Mouse (Mus musculus) neural tube, embryonic 14.5 days (tissue): ENCODE measurements around the gene Mapkap1. TPM values are rescaled to one million over a fixed set of nuclear protein-coding genes. Genes with fewer than 3 reads are reported as not detected.
"Not testable (repeated sequence)": the region's sequence is repeated elsewhere in the genome, so short reads cannot be mapped to it uniquely, and the experiment has no call there.

Experiments
- ATAC-seq: fragments of 200-750 bp; cut with Nextera tagmentation; 2 replicates; pipeline ENCODE4 v1.8.0; 2017; ENCODE audit warnings: low read depth, mild to moderate bottlenecking, moderate TSS enrichment, moderate library complexity
- H3K27ac ChIP-seq: fragments of 300-500 bp; sonication (generic); 2 replicates; pipeline ENCODE4 v1.5.1; 2014; ENCODE audit warnings: low read depth, mild to moderate bottlenecking, control low read depth, low read length, moderate library complexity, mixed read lengths
- H3K27me3 ChIP-seq: fragments of 300-500 bp; sonication (generic); 2 replicates; pipeline ENCODE4 v1.6.1; 2014; ENCODE audit warnings: low read length; ENCODE audit not compliant: control insufficient read depth, insufficient read depth
- H3K36me3 ChIP-seq: fragments of 300-500 bp; sonication (generic); 2 replicates; pipeline ENCODE4 v1.6.1; 2014; ENCODE audit warnings: low read length, mixed read lengths; ENCODE audit not compliant: control insufficient read depth, insufficient read depth
- H3K4me1 ChIP-seq: fragments of 300-500 bp; sonication (generic); 2 replicates; pipeline ENCODE4 v1.6.1; 2014; ENCODE audit warnings: low read length; ENCODE audit not compliant: control insufficient read depth, insufficient read depth
- H3K4me2 ChIP-seq: fragments of 300-500 bp; sonication (generic); 2 replicates; pipeline ENCODE4 v1.6.1; 2014; ENCODE audit warnings: mild to moderate bottlenecking, low read depth, low read length, control low read depth
- H3K4me3 ChIP-seq: fragments of 300-500 bp; sonication (generic); 2 replicates; pipeline ENCODE4 v1.5.1; 2014; ENCODE audit warnings: low read depth, low read length, control low read depth, mixed read lengths
- H3K9ac ChIP-seq: fragments of 300-500 bp; sonication (generic); replicated peaks from 2 replicates; pipeline ENCODE4 v1.6.1; 2014; ENCODE audit warnings: low read depth, mild to moderate bottlenecking, control low read depth, low read length, mixed read lengths
- H3K9me3 ChIP-seq: fragments of 300-500 bp; sonication (generic); 2 replicates; pipeline ENCODE4 v1.6.1; 2016; ENCODE audit warnings: low read length; ENCODE audit not compliant: control insufficient read depth
- WGBS: fragments of 180-500 bp; shearing (Covaris S2); extraction: QIAGEN DNeasy Blood & Tissue Kit; methylation state at CpG from one replicate; pipeline ENCODE4 v1.1.7; 2014; 5-methylcytosine and 5-hydroxymethylcytosine counted together
- polyA plus RNA-seq: library from polyadenylated mRNA; unstranded; fragments of >200 nt; fragmentation: Nextera tagmentation; extraction: Ambion mirVana; gene quantifications from 2 replicates; pipeline ENCODE4 v1.2.1, GENCODE M21; 2014

The Mapkap1 gene
- polyA plus RNA-seq, 1 experiment from 2014 or later: 91.5 TPM

DNA sequence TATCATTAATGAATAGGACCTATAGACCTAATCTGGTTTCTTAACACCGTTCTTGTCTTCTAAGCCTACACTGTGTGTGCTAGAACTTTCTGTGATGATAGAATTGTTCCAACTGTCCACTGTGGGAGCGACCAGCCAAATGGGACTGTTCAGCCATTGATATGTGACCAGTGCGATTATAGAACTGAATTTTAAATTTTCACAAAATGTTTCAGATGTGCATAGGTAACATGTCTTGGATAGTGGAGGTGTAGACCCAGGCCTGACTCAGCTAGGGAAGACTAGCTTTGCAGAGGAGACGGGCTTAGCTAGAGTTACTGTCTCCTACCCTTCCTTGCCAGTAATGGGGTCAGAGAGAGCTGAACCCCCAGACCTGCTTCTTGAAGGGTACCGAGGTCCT lies 62.8 kb downstream of the Mapkap1 start:
- Histone ChIP-seq H3K4me1 (no peaks in the 10 kb centered on the region), H3K27ac (no peak overlapping the region), H3K27me3 (no peaks in the 10 kb centered on the region), H3K9ac (no peak overlapping the region), H3K36me3 (no peaks in the 10 kb centered on the region), H3K9me3 (no peaks in the 10 kb centered on the region), H3K4me2 (no peak overlapping the region), H3K4me3 (no peak overlapping the region)
- no peak for ATAC-seq
- WGBS: 97% methylated on average over 5 of the region's 5 CpGs

- Histone ChIP-seq H3K4me3 (no peak overlapping the region), H3K27me3 (no peaks in the 10 kb centered on the region), H3K27ac (no peak overlapping the region), H3K4me1 (no peaks in the 10 kb centered on the region), H3K36me3 (no peaks in the 10 kb centered on the region), H3K9ac (no peak overlapping the region), H3K9me3 (no peaks in the 10 kb centered on the region), H3K4me2 (no peak overlapping the region)
- WGBS: 44% methylated on average over 3 of the region's 3 CpGs
- ATAC-seq: no peak
Observed at GRCm38 (mm10) chr2:34473775-34474174, 67.2 kb downstream of the Mapkap1 start.

DNA sequence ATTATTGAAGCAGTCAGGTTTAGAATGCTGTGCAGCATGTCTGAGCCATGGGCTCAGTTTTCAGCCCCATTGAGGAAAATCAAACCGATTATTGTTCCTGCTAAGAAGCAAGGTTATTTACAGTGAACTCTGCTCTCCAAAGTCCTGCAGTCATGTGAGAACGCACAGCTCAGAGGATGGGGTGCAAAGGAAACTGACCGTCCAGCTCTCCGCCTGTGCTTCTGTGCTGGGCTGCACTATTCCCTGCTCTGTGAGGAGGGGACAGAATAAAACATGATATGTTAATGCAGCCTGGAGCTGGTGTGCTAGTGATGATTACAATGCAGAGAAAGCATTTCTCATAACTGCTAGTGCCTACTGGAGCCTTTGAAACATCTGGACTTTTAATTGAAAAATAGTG lies 74.8 kb downstream of the Mapkap1 start:
- no peaks in the 10 kb centered on the region for H3K27me3 ChIP-seq
- 16% methylated on average over 4 of the region's 4 CpGs for WGBS
- no peak overlapping the region for H3K9ac ChIP-seq
- H3K4me2 ChIP-seq: no peak overlapping the region
- H3K4me1 ChIP-seq: peaks cover 7% of the 10 kb centered on the region; the same call in 1 of the 2 replicates
- H3K27ac ChIP-seq: peak overlapping the region; percentile 3; the same call in 1 of the 2 replicates
- no peaks in the 10 kb centered on the region for H3K9me3 ChIP-seq
- H3K36me3 ChIP-seq: no peaks in the 10 kb centered on the region
- H3K4me3 ChIP-seq: no peak overlapping the region
- ATAC-seq: no peak

- no peaks in the 10 kb centered on the region for H3K9me3 ChIP-seq
- WGBS: 49% methylated on average over 3 of the region's 3 CpGs
Observed at GRCm38 (mm10) chr2:34482102-34482501, 75.5 kb downstream of the Mapkap1 start.

DNA sequence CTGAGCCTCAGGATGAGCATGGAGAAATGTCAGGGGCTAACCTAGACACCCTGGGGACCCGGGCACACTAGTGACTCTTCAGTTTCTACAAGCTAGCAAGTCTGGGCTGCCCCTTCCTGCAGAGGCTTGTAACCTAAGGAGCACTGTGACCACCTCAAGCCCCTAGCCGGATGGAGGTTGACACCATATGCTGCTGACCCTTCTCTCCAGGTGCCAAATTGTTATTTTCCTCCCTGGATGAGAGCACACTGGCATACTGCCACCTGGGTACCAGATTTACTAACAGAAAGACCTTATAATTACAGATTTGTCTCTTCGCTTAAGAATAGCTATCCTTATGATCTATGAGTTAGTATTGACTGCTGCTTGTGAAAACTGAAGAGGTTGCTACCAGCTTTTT lies 76.0 kb downstream of the Mapkap1 start:
- H3K36me3 ChIP-seq: no peaks in the 10 kb centered on the region
- no peak overlapping the region for H3K9ac ChIP-seq
- no peaks in the 10 kb centered on the region for H3K27me3 ChIP-seq
- no peak overlapping the region for H3K27ac ChIP-seq
- H3K4me1 ChIP-seq: peaks cover 7% of the 10 kb centered on the region; the same call in 1 of the 2 replicates
- WGBS: 47% methylated on average over 3 of the region's 3 CpGs
- H3K9me3 ChIP-seq: no peaks in the 10 kb centered on the region
- H3K4me2 ChIP-seq: no peak overlapping the region
- H3K4me3 ChIP-seq: no peak overlapping the region
- no peak for ATAC-seq

More at GRCm38 (mm10) chr2:34482102-34482501, 75.5 kb downstream of the Mapkap1 start:
- Histone ChIP-seq H3K4me3 (no peak overlapping the region), H3K27ac (no peak overlapping the region), H3K27me3 (no peaks in the 10 kb centered on the region), H3K4me2 (no peak overlapping the region), H3K36me3 (no peaks in the 10 kb centered on the region), H3K9ac (no peak overlapping the region), H3K4me1 (peaks cover 7% of the 10 kb centered on the region; the same call in 1 of the 2 replicates)
- no peak for ATAC-seq

DNA sequence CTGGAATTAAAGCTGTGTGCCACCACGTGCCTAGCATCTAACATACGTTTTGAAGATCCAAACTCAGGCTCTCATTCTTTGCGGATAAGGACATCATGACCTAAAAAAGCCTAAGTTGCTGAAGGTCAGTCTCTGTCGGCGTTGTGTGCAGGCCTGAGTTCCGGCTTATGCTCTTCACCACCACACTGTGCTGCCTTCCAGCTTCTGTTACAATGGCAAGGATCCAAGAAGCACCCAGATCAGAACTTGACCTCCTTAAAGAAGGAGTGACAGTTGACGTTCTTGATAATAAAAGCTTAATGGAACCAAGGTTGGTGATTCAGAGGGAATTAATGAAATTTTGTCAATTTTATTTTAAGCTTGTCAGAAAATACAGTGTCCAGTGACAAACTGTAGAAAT lies 80.7 kb downstream of the Mapkap1 start:
- Histone ChIP-seq H3K4me2 (no peak overlapping the region), H3K9me3 (no peaks in the 10 kb centered on the region), H3K36me3 (no peaks in the 10 kb centered on the region), H3K27ac (no peak overlapping the region), H3K9ac (no peak overlapping the region), H3K27me3 (no peaks in the 10 kb centered on the region), H3K4me3 (no peak overlapping the region), H3K4me1 (0 out of 2 replicates have a peak, but pooled peaks cover 2% of the 10 kb centered on the region)
- WGBS: 91% methylated on average over 7 of the region's 7 CpGs
- no peak for ATAC-seq

DNA sequence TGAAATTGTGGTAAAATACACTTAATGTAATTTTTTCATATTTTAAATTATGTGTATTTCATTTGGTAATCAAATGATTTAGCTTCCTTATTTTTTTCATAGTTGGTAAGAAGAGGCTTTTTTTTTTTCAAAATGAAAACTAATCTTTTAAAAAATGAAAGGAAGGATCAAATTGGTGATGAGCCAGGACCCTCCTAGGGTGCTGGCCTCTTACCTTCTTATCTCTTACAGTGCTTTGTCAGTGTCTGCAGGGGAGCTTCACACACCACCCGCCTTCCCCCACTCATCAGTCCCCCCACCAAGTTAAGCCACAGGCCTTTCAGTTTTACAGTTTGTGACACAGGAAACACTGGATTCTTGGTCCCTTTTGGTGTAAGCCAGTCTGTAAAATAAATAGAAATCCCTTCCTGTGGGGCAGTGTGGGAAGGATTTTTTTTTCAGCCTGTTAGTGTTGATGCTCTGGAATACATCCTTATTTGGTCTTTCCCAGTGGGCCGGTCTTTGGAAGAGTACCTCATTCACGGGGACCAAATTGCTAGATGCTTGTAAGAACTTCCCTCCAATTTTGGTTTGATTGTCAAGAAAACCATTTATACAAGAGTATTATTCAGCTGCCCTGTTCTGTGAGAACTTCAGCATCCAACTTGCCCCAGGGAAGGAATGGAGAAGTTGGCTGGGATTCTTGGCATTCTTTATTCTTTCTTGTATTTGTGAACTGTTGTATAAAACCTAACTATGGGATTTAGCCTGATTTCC lies 97.6 kb downstream of the Mapkap1 start:
- no peaks in the 10 kb centered on the region for H3K4me1 ChIP-seq

GRCm38 (mm10) chr2:34506162-34506561 lies 99.6 kb downstream of the Mapkap1 start:
- not testable (repeated sequence) for H3K9ac ChIP-seq, H3K36me3 ChIP-seq, H3K4me3 ChIP-seq, H3K27me3 ChIP-seq, H3K27ac ChIP-seq, H3K4me1 ChIP-seq, H3K9me3 ChIP-seq, ATAC-seq, H3K4me2 ChIP-seq
- 100% methylated on average over 2 of the region's 2 CpGs for WGBS

More for the DNA sequence above, 97.6 kb downstream of the Mapkap1 start:
- no peaks in the 10 kb centered on the region for H3K27me3 ChIP-seq
- no peaks in the 10 kb centered on the region for H3K9me3 ChIP-seq
- no peak for ATAC-seq
- 43% methylated on average over 3 of the region's 3 CpGs for WGBS
- no peak overlapping the region for H3K4me2 ChIP-seq
- H3K36me3 ChIP-seq: no peaks in the 10 kb centered on the region
- H3K9ac ChIP-seq: no peak overlapping the region
- H3K4me3 ChIP-seq: no peak overlapping the region
- H3K27ac ChIP-seq: no peak overlapping the region

GRCm38 (mm10) chr2:34509856-34510255 lies 103.3 kb downstream of the Mapkap1 start:
- no peak overlapping the region for H3K9ac ChIP-seq
- ATAC-seq: no peak
- no peak overlapping the region for H3K4me3 ChIP-seq
- H3K4me2 ChIP-seq: no peak overlapping the region
- WGBS: 91% methylated on average over 5 of the region's 5 CpGs
- no peaks in the 10 kb centered on the region for H3K27me3 ChIP-seq
- H3K4me1 ChIP-seq: no peaks in the 10 kb centered on the region
- no peaks in the 10 kb centered on the region for H3K36me3 ChIP-seq
- H3K27ac ChIP-seq: no peak overlapping the region
- no peaks in the 10 kb centered on the region for H3K9me3 ChIP-seq
